Comparison of ENCODE assay signal across 10 mouse cellular contexts in the genomic region with DNA sequence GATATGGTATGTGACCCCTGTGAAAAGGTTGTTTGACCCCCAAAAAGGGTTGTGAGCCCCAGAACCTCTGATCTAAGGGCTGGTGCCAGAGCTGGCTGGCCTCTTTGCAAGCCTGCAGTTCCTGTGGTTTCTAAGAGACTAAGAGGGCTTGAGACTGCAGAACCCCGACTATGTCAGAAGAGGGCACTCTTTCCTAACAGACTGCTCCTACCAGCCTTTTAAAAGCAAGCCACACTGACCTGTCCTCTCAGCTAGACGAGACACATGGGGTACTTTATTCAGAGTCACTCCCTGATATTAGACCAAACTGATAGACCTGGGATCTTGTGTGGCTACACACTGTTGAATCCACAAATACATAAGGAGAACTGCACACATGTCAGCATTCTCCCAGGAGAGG. TPM values are rescaled to one million over a fixed set of nuclear protein-coding genes. Genes with fewer than 3 reads are reported as not detected.
DNase-seq lines count a peak whose midpoint lies in the region; ATAC-seq and TF ChIP-seq lines count a peak whose summit lies in the region.
"Had no signal": no experiment of that assay in that cellular context is flagged by ENCODE, and none has a peak within 500 bp of the region (broad histone marks: within the 10 kb centered on the region; RNA-seq: fewer than 3 reads in every experiment).

No protein-coding gene starts in this region.

- no peaks in the 10 kb centered on the region for H3K4me1 ChIP-seq in kidney, embryonic 15.5 days

- no peak overlapping the region for H3K4me3 ChIP-seq in kidney, embryonic 15.5 days (replicated peaks)
- H3K4me3 ChIP-seq in left cerebral cortex, adult 2 months = no peak overlapping the region
- H3K4me3 ChIP-seq: erythroblast, embryonic 14.5 days; myocyte had no signal

- no peak overlapping the region for H3K4me2 ChIP-seq in kidney, embryonic 15.5 days

- no peak overlapping the region for H3K9ac ChIP-seq in kidney, embryonic 15.5 days

- H3K27ac ChIP-seq in kidney, embryonic 15.5 days = no peak overlapping the region
- H3K27ac ChIP-seq in left cerebral cortex, adult 2 months = no peak overlapping the region

- WGBS in kidney, embryonic 15.5 days = 1% methylated on average over 2 of the region's 2 CpGs

- intact Hi-C loops in heart, postnatal 36 days (cut with DNase I) = loop anchor here (1.0 to 5.0 kb wide), 4 partner anchors 67 to 319 kb away; no protein-coding TSS in a partner anchor
- intact Hi-C loops in left cerebral cortex, adult 2 months (cut with DNase I) = loop anchor here (1.0 to 10.0 kb wide), 5 partner anchors 79 to 319 kb away; no protein-coding TSS in a partner anchor

- DNase-seq in kidney, adult 18-20 months = peak; percentile 22
- DNase-seq in MEL-GATA-1-ER (ENCODE audit: extremely low read depth, low read depth) = peak; percentile 41
- peak; percentile 60 to 73 for DNase-seq in cerebellum, postnatal 10 days
- peak; percentile 17 to 27 for DNase-seq in heart, postnatal 36 days
- DNase-seq in left cerebral cortex, adult 2 months (ENCODE audit: extremely low spot score in 1 of 2, low spot score in 2 of 2) = peak; percentile 32 to 46
- peak; percentile 83 for DNase-seq in retina, embryonic 14.5 days (ENCODE audit: low spot score)
- DNase-seq in testis, postnatal 10 days (ENCODE audit: low spot score) = no peak

- H3K36me3 ChIP-seq in kidney, embryonic 15.5 days = no peaks in the 10 kb centered on the region

- no peak for ATAC-seq in kidney, embryonic 15.5 days (replicated peaks; ENCODE audit: low FRiP score)

- peak; percentile 81 for TF ChIP-seq CTCF in left cerebral cortex, adult 2 months (IDR thresholded peaks at IDR 0.05)

- H3K27me3 ChIP-seq in kidney, embryonic 15.5 days = no peaks in the 10 kb centered on the region

- H3K9me3 ChIP-seq in kidney, embryonic 15.5 days (replicated peaks) = no peaks in the 10 kb centered on the region

RNA-seq across cellular contexts. Expression of a gene that starts 19.9 kb away (rescaled TPM):
- 5.1 TPM in 2 replicates for polyA plus RNA-seq in kidney, embryonic 15.5 days (2015; fragmentation: Nextera tagmentation; extraction: Ambion mirVana)
- total RNA-seq in heart, postnatal 36 days (2021) = 10 to 100 TPM in 1 of 2 experiments, 1 to 10 TPM in 1; 8.2 to 10.9 TPM
- 10 to 100 TPM; 24.8 to 30.2 TPM for total RNA-seq in left cerebral cortex, adult 2 months (2021)
- polyA plus RNA-seq: myocyte had no signal
